Mouse (Mus musculus) embryonic facial prominence, embryonic 12.5 days (tissue): ENCODE results near the gene Hagh. TPM values are rescaled to one million over a fixed set of nuclear protein-coding genes. Genes with fewer than 3 reads are reported as not detected.

Experiments
- ATAC-seq: fragments of 200-750 bp; cut with Nextera tagmentation; 2 replicates; pipeline ENCODE4 v1.8.0; 2017; ENCODE audit not compliant: insufficient number of reproducible peaks, insufficient read depth, low FRiP score, low TSS enrichment
- H3K27ac ChIP-seq: fragments of 300-500 bp; sonication (generic); 2 replicates; pipeline ENCODE4 v1.5.1; 2016; ENCODE audit warnings: mild to moderate bottlenecking
- H3K27me3 ChIP-seq: fragments of 300-500 bp; sonication (generic); 2 replicates; pipeline ENCODE4 v1.6.1; 2016; ENCODE audit warnings: mild to moderate bottlenecking, moderate library complexity
- H3K36me3 ChIP-seq: fragments of 300-500 bp; sonication (generic); 2 replicates; pipeline ENCODE4 v1.6.1; 2016; ENCODE audit warnings: mild to moderate bottlenecking
- H3K4me1 ChIP-seq: fragments of 300-500 bp; sonication (generic); 2 replicates; pipeline ENCODE4 v1.6.1; 2016
- H3K4me2 ChIP-seq: fragments of 300-500 bp; sonication (generic); replicated peaks from 2 replicates; pipeline ENCODE4 v1.6.1; 2016; ENCODE audit warnings: mild to moderate bottlenecking, moderate library complexity
- H3K4me3 ChIP-seq: fragments of 300-500 bp; sonication (generic); 2 replicates; pipeline ENCODE4 v1.5.1; 2016; ENCODE audit warnings: mild to moderate bottlenecking
- H3K9ac ChIP-seq: fragments of 300-500 bp; sonication (generic); 2 replicates; pipeline ENCODE4 v1.6.1; 2016; ENCODE audit warnings: mild to moderate bottlenecking, moderate library complexity
- H3K9me3 ChIP-seq: fragments of 300-500 bp; sonication (generic); 2 replicates; pipeline ENCODE4 v1.6.1; 2016; ENCODE audit warnings: mild to moderate bottlenecking, moderate library complexity
- WGBS: fragments of 180-500 bp; shearing (Covaris S2); methylation state at CpG from one replicate; pipeline ENCODE4 v1.1.7; 2016; 5-methylcytosine and 5-hydroxymethylcytosine counted together
- polyA plus RNA-seq: library from polyadenylated mRNA; unstranded; fragments of >200 nt; fragmentation: Nextera tagmentation; extraction: Ambion mirVana; gene quantifications from 2 replicates; pipeline ENCODE4 v1.2.1, GENCODE M21; 2016

Hagh gene
- polyA plus RNA-seq, 1 experiment from 2014 or later, result 26.1 TPM

DNA sequence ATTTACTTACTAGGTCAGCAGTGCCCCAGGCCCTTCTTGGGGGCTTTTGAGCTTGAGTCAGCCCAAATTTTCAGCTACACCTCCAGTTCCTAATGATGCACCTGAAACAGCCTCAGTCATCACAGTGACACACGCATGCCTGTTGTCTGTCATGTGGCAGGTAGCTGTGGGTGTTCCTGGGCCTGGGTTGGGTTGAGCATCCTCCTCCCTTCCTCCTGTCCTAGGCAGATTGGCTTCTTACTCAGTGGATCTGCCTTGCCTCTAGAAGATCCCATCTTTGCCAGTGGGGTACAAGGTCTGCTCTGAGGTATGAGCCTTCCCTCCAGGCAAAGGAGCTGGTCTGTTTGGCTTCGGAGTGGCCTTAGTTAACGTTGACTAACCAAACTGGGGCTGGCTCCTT is 48.9 kb downstream of the Hagh start:
- Histone ChIP-seq H3K27me3 (no peaks in the 10 kb centered on the region), H3K4me2 (no peak overlapping the region), H3K27ac (no peak overlapping the region), H3K36me3 (peaks cover 46% of the 10 kb centered on the region), H3K4me1 (peaks cover 24% of the 10 kb centered on the region), H3K9me3 (no peaks in the 10 kb centered on the region), H3K4me3 (no peak overlapping the region), H3K9ac (no peak overlapping the region)
- ATAC-seq, result no peak
- 89% methylated on average over 3 of the region's 3 CpGs for WGBS

DNA sequence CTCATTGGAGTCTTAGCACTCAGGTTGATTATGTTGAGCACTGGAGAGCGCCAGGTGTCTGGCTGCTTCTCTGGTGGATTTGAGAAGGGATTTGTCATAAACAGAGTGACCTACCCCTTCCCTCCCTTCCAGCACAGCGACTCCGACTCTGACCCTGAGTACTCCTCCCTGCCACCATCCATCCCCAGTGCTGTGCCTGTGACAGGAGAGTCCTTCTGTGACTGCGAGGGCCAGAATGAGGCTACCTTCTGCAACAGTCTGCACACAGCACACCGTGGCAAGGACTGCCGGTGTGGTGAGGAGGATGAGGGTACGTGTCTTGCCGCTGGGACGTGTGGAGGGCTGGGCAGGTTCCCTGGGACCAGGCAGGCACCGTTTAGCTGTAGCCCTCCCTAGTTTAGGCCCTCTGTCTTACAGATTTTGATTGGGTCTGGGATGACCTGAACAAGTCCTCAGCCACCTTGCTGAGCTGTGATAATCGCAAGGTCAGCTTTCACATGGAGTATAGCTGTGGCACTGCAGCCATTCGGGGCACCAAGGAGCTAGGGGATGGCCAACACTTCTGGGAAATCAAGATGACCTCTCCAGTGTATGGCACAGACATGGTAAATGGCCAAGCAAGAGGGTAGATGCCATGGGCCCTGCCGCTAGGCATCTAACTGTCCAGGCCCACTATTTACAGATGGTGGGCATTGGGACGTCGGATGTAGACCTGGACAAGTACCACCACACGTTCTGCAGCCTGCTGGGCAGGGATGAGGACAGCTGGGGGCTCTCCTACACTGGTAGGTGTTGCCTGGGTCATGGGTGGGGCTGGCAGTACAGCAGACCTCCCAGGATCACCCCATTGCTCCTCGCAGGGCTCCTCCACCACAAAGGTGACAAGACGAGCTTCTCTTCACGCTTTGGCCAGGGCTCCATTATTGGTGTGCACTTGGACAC is 50.5 kb downstream of the Hagh start:
- Histone ChIP-seq H3K4me3 (no peak overlapping the region), H3K4me2 (no peak overlapping the region), H3K27ac (no peak overlapping the region), H3K9me3 (no peaks in the 10 kb centered on the region), H3K36me3 (peaks cover 46% of the 10 kb centered on the region), H3K9ac (no peak overlapping the region), H3K27me3 (no peaks in the 10 kb centered on the region), H3K4me1 (peaks cover 24% of the 10 kb centered on the region)
- WGBS, result 87% methylated on average over 19 of the region's 19 CpGs
- ATAC-seq, result no peak

DNA sequence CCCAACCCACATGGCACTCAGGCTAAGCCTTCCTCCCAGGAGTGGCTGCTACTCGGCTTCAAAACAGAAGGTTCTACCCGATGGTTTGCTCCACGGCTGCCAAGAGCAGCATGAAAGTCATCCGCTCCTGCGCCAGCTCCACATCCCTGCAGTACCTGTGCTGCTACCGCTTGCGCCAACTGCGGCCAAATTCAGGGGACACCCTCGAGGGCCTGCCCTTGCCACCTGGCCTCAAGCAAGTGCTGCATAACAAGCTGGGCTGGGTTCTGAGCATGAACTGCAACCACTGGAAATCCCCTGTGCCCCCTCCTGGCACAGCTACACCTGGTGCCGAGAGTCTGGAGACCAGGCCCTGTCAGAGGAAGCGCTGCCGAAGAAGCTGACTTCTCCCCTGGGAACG is 51.4 kb downstream of the Hagh start:
- Histone ChIP-seq H3K9me3 (no peaks in the 10 kb centered on the region), H3K4me3 (no peak overlapping the region), H3K4me1 (peaks cover 27% of the 10 kb centered on the region), H3K4me2 (no peak overlapping the region), H3K9ac (no peak overlapping the region), H3K27ac (no peak overlapping the region), H3K36me3 (peaks cover 46% of the 10 kb centered on the region), H3K27me3 (no peaks in the 10 kb centered on the region)
- ATAC-seq, result no peak
- 89% methylated on average over 13 of the region's 13 CpGs for WGBS

DNA sequence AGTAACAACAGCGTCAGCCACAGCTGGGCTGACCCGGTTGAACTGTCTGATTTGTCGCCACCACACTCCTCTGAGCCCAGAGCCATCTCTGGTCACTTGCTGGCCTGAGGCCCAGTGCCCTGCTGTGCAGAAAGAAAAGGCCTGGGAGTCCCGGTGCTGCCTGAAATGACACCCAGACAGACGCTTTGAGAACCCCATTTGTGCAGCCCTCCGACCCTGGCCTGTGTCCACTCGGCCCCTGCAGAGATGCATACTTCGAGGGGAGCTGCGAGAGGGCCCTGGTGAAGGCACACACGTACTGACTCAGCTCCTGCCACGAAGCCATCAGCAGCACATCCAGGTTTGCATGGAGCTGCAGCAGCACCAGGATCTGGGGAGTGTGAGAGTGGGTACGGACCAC is 52.8 kb downstream of the Hagh start:
- WGBS, result 88% methylated on average over 12 of the region's 12 CpGs
- H3K4me3 ChIP-seq, result 0 out of 2 replicates have a peak overlapping the region, but pooled peaks have one; percentile 0
- H3K27me3 ChIP-seq, result no peaks in the 10 kb centered on the region
- no peak for ATAC-seq
- H3K27ac ChIP-seq, result no peak overlapping the region
- H3K4me1 ChIP-seq, result peaks cover 27% of the 10 kb centered on the region
- H3K4me2 ChIP-seq, result no peak overlapping the region
- H3K9me3 ChIP-seq, result no peaks in the 10 kb centered on the region
- H3K36me3 ChIP-seq, result peaks cover 55% of the 10 kb centered on the region
- no peak overlapping the region for H3K9ac ChIP-seq

DNA sequence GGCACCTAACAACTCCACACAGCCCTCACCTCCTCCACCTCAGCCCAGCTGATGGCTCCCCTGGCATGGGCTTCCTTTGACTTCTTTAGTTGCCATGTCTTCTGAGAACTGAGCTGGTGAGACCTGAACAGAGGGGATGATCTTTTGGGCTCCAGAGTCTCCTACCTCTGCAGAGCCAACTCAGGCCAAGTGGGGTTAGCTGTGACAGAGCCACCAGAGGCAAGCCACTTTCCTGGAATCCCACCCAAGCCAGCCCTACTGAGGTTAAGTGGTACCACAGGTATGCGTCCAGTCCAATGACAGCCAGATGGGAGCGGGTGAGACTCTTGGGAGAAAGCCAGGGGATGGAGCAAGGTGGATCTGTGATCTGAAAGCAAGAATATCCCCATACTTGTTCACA is 53.3 kb downstream of the Hagh start:
- Histone ChIP-seq H3K27me3 (no peaks in the 10 kb centered on the region), H3K9ac (no peak overlapping the region), H3K27ac (no peak overlapping the region), H3K4me2 (no peak overlapping the region), H3K4me1 (peaks cover 25% of the 10 kb centered on the region), H3K9me3 (no peaks in the 10 kb centered on the region), H3K4me3 (0 out of 2 replicates have a peak overlapping the region, but pooled peaks have one; percentile 0), H3K36me3 (peaks cover 60% of the 10 kb centered on the region)
- no peak for ATAC-seq
- WGBS, result 90% methylated on average over 2 of the region's 2 CpGs

DNA sequence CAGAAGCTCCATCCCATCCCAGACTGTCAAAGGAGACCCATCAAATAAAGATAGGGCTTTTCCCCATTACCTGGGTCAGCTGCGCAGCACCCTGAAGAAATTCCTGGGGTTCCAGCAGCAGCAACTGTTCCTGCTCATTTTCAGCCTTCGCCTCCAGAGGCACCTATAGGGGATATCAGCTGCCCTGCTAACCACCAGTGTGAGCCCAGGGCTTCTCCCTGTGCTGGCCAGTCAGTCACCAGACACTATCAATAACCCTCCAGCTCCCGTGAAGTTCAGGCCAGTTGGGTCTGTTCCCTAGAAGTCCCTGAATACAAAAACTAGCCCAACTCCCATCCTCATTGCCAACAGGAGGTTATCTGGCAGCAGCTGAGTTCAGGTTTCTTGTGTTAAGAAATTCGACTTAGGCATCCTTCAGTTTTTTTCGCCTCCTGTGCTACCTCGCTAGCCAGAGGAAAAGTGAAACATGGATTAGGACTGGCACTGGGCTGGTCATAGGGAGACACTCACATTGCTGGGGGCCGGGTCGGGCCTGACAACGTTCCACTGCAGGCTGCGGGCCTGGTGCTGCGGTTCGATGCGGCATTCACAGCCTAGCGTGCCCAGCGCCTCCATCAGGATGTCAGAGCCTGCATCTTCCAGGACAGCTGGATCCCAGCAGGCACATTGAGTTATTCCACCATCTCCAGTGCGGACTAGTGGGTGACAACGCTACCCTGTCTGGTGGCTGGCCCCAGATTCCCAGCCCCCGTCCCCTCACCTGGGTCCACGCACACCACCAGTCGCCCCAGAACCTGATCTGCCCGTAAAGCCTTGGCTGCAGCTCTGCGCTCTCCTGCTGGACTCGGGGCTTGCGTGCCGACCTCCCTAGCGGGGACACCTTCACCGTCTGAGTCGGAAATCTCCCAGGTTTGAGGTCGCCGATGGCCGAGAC is 54.4 kb downstream of the Hagh start:
- Histone ChIP-seq H3K4me2 (peak overlapping the region; percentile 98), H3K36me3 (peaks cover 65% of the 10 kb centered on the region), H3K27me3 (no peaks in the 10 kb centered on the region), H3K9me3 (no peaks in the 10 kb centered on the region), H3K4me1 (peaks cover 25% of the 10 kb centered on the region), H3K9ac (peak overlapping the region; percentile 92), H3K27ac (peak overlapping the region; percentile 89), H3K4me3 (peak overlapping the region; percentile 86)
- no peak for ATAC-seq
- 11% methylated on average over 31 of the region's 31 CpGs for WGBS

DNA sequence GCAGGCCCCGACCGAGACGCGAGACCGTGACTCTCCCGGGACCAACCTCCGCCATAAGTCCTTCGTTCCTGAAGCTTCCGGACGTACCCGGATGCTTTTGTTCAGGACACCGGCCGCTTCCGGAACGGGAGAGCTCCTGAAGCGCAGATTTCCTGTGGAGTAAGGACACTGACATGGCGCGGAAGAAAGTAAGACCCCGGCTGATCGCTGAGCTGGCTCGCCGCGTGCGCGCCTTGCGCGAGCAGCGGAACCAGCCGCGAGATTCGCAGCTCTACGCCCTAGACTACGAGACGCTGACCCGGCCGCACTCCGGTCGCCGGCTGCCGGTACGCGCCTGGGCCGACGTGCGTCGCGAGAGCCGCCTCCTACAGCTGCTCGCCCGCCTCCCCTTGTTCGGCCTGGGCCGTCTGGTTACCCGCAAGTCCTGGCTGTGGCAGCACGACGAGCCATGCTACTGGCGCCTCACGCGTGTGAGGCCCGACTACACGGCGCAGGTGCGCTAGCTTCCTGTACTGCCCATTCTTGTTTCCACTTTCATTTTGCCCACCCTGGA is 55.1 kb downstream of the Hagh start, which contains the start of the genes Eme2 and Mrps34:
TSS of gene Eme2 (minus strand) at position 93 of the 553 bp plus-strand sequence.
TSS of gene Mrps34 (plus strand) at position 122 of the 553 bp plus-strand sequence.
- Histone ChIP-seq H3K4me3 (peak within 1 kb of the TSS; percentile 86), H3K9ac (peak within 1 kb of the TSS; percentile 92), H3K9me3 (no peaks in the 10 kb centered on the region), H3K4me1 (peaks cover 25% of the 10 kb centered on the region), H3K27me3 (no peaks in the 10 kb centered on the region), H3K36me3 (peaks cover 66% of the 10 kb centered on the region), H3K27ac (peak within 1 kb of the TSS; percentile 89), H3K4me2 (peak within 1 kb of the TSS; percentile 98)
- no peak for ATAC-seq
- WGBS, result under 1% methylated on average over 62 of the region's 62 CpGs

DNA sequence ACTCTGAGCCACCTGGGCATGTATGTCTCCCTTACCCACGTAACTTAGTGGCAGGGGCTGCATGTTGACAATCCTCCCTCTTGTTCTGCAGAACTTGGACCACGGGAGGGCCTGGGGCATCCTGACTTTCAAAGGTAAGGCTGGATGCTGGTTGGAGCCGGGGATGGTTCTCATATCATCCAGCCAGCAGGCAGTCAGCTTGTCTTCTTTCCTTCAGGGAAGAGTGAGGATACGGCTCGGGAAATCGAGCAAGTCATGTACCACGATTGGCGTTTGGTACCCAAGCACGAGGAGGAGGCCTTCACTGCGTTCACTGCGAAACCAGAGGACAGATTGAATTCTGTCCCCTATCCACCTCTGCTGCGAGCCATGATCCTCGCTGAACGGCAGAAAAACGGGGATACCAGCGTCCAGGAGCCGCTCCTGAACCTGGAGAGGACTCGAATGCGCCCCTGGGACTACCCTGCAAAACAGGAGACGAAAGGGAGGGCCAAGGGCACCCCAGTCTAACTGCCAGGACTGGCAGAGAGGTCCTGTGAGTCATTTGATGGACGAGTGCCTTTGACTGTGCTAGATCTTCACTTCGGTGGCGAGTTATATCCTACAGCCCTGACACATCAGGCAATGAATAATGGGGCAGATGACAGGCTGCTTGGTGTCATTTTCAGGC is 55.8 kb downstream of the Hagh start:
- peak overlapping the region; percentile 98 for H3K4me2 ChIP-seq
- H3K9ac ChIP-seq, result peak overlapping the region; percentile 92
- H3K36me3 ChIP-seq, result peaks cover 66% of the 10 kb centered on the region
- H3K27me3 ChIP-seq, result no peaks in the 10 kb centered on the region
- ATAC-seq, result no peak
- WGBS, result 11% methylated on average over 23 of the region's 23 CpGs
- peak overlapping the region; percentile 89 for H3K27ac ChIP-seq
- H3K9me3 ChIP-seq, result no peaks in the 10 kb centered on the region
- peaks cover 25% of the 10 kb centered on the region for H3K4me1 ChIP-seq
- H3K4me3 ChIP-seq, result peak overlapping the region; percentile 86

DNA sequence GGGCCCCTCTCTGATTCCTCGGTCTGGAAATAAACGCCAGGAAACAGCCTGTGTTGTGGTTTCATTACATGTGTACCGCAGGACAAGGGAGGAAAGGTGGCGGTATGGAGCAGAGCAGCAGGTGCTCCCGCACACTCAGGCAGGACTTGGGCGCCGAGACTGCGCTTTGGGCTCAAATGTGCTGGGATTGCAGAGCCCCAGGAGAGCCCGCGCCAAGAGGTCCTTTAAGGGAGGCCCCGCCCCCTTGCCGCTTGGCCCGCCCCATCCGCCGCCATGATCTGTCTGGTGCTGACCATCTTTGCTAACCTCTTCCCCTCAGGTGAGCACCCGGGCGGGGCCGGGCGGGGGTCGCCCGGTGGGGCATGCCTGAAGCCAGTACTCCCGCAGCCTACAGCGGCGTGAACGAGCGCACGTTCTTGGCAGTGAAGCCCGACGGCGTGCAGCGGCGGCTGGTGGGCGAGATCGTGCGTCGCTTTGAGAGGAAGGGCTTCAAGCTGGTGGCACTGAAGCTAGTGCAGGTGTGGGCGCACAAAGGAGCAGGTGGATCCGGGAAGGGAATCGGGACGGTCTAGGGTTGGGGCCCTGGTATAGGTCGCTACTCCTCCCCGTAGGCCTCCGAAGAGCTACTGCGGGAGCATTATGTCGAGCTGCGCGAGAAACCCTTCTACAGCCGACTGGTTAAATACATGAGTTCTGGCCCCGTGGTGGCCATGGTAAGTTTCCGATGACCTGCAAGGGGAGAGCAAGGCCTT is 56.5 kb downstream of the Hagh start, which contains the start of gene Nme3:
TSS of gene Nme3 (plus strand) at position 260 of the 752 bp plus-strand sequence.
- 2% methylated on average over 50 of the region's 50 CpGs for WGBS
- H3K4me2 ChIP-seq, result peak within 1 kb of the TSS; percentile 98
- no peaks in the 10 kb centered on the region for H3K9me3 ChIP-seq
- ATAC-seq, result peak; percentile 62
- peak within 1 kb of the TSS; percentile 86 for H3K4me3 ChIP-seq
- H3K9ac ChIP-seq, result peak within 1 kb of the TSS; percentile 92
- H3K36me3 ChIP-seq, result peaks cover 66% of the 10 kb centered on the region
- peak within 1 kb of the TSS; percentile 89 for H3K27ac ChIP-seq
- no peaks in the 10 kb centered on the region for H3K27me3 ChIP-seq
- H3K4me1 ChIP-seq, result peaks cover 25% of the 10 kb centered on the region

DNA sequence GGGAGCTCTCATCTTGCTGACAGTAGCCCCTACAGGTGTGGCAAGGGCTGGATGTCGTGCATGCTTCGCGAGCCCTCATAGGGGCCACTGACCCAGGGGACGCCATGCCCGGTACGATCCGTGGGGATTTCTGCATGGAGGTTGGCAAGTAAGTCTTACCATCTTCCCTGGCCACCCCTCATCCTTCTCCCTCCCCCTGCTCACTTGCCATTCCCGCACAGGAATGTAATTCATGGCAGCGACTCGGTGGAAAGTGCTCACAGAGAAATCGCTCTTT is 57.0 kb downstream of the Hagh start:
- Histone ChIP-seq H3K27ac (peak overlapping the region; percentile 73; the same call in 1 of the 2 replicates), H3K4me1 (peaks cover 25% of the 10 kb centered on the region), H3K9me3 (no peaks in the 10 kb centered on the region), H3K4me2 (peak overlapping the region; percentile 98), H3K4me3 (peak overlapping the region; percentile 86), H3K36me3 (peaks cover 67% of the 10 kb centered on the region), H3K9ac (peak overlapping the region; percentile 92), H3K27me3 (no peaks in the 10 kb centered on the region)
- no peak for ATAC-seq
- WGBS, result 42% methylated on average over 11 of the region's 11 CpGs
